In genomic region chr15:88801903-88802302, GRCm38 (mm10) we compare ENCODE assay signal across 25 mouse cellular contexts.
"Had no signal": no experiment of that assay in that cellular context is flagged by ENCODE, and none has a peak within 500 bp of the region (broad histone marks: within the 10 kb centered on the region; RNA-seq: fewer than 3 reads in every experiment).

No protein-coding gene starts in this region.

- H3K27ac ChIP-seq: embryonic facial prominence, embryonic 10.5 days; embryonic facial prominence, embryonic 12.5 days; embryonic facial prominence, embryonic 13.5 days; embryonic facial prominence, embryonic 15.5 days; forebrain, embryonic 10.5 days; forebrain, embryonic 12.5 days; forebrain, embryonic 13.5 days; forebrain, embryonic 15.5 days; gastrocnemius, adult 2 months; heart, adult 2 months; heart, embryonic 10.5 days had no signal

- H3K4me1 ChIP-seq: embryonic facial prominence, embryonic 10.5 days; embryonic facial prominence, embryonic 12.5 days; embryonic facial prominence, embryonic 13.5 days; embryonic facial prominence, embryonic 15.5 days; forebrain, embryonic 10.5 days; forebrain, embryonic 12.5 days; forebrain, embryonic 13.5 days; forebrain, embryonic 15.5 days; heart, embryonic 10.5 days had no signal

- H3K9me3 ChIP-seq: embryonic facial prominence, embryonic 10.5 days; embryonic facial prominence, embryonic 12.5 days; embryonic facial prominence, embryonic 13.5 days; embryonic facial prominence, embryonic 15.5 days; forebrain, embryonic 10.5 days; forebrain, embryonic 12.5 days; forebrain, embryonic 13.5 days; forebrain, embryonic 15.5 days; heart, embryonic 10.5 days had no signal

- H3K9ac ChIP-seq: embryonic facial prominence, embryonic 12.5 days; embryonic facial prominence, embryonic 13.5 days; embryonic facial prominence, embryonic 15.5 days; forebrain, embryonic 12.5 days; forebrain, embryonic 13.5 days; forebrain, embryonic 15.5 days; forebrain, postnatal 0 days had no signal

- H3K4me3 ChIP-seq: embryonic facial prominence, embryonic 10.5 days; embryonic facial prominence, embryonic 12.5 days; embryonic facial prominence, embryonic 13.5 days; embryonic facial prominence, embryonic 15.5 days; erythroblast, embryonic 14.5 days; forebrain, embryonic 10.5 days; forebrain, embryonic 12.5 days; forebrain, embryonic 13.5 days; forebrain, embryonic 15.5 days; gastrocnemius, adult 2 months; heart, adult 2 months; heart, embryonic 10.5 days had no signal

- H3K27me3 ChIP-seq: embryonic facial prominence, embryonic 12.5 days; embryonic facial prominence, embryonic 13.5 days; embryonic facial prominence, embryonic 15.5 days; forebrain, embryonic 12.5 days; forebrain, embryonic 13.5 days; forebrain, embryonic 15.5 days had no signal

- DNase-seq: cerebellum, adult 9-11 months; cerebellum, postnatal 10 days; cerebellum, postnatal 14 days; cerebellum, postnatal 25 days; cerebellum, postnatal 36 days; embryo, embryonic 11 days; forebrain, postnatal 0 days; gastrocnemius, adult 2 months; gastrocnemius, postnatal 10 days; gastrocnemius, postnatal 14 days; gastrocnemius, postnatal 25 days; gastrocnemius, postnatal 36 days; heart, adult 11 months; heart, adult 18-20 months; heart, adult 2 months had no signal
